Mouse (Mus musculus): Measurements from ENCODE around the gene Cux2.

Gene Cux2

DNA sequence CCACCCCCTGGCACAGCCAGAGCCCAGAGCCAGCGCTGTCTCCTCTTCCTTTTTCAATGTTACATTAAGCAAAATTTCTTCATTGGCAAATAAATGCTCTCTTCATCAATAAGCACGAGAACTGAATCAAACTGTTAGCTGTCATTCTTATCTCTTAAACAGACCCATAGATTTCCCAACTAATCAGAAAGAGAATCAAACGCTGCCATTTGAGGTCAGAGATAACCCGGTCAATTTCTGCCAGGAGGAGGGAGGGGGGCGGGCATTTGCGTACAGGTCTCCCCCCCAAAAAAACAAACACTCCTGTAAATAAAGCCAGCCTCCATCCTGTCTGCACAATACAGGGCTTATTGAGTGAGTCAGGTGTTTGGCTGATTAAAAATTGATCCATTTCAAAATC lies 33.2 kb downstream of the Cux2 start:
- DNase-seq (ENCODE audit: low spot score) = no peak

DNA sequence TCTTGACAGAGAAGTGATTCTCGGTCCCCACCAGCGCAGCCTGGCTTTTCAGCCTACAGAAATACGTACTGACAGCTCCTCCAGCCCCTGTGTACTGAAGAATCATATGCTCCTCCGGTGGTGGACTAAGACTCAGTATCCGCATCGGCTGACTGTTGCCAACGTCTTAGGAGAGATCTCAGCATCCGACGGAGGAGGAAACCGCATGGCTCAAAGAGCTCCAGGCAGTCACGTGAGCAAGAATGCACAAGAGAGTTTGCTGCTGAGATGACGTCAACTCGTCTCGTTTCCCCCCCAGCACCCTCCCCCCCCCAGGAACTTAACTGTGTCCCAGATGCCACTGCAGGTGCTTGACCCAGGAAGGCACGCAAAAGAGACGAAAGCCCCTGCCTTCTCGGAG lies 34.8 kb downstream of the Cux2 start:
- no peak for DNase-seq (ENCODE audit: low spot score)

DNA sequence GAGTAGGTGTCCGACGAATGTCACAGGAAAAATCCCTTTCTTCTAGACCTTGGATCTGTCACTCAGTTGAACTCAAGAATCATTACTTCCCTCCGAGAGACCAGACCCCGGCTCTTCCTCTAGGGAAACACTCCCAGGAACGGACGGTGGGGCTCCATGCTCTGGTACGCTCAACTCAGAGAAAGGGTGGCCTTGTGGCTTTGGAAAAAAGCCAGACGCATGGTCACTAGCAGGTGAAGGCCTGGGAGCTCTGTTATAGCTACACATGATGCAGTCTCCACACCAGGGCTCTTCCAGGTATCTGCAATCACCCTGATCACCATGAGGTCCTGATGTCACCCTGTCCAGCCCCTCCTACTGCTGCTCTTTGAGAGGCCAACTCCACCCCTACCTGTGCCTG lies 35.2 kb downstream of the Cux2 start:
- no peak for DNase-seq (ENCODE audit: low spot score)

DNA sequence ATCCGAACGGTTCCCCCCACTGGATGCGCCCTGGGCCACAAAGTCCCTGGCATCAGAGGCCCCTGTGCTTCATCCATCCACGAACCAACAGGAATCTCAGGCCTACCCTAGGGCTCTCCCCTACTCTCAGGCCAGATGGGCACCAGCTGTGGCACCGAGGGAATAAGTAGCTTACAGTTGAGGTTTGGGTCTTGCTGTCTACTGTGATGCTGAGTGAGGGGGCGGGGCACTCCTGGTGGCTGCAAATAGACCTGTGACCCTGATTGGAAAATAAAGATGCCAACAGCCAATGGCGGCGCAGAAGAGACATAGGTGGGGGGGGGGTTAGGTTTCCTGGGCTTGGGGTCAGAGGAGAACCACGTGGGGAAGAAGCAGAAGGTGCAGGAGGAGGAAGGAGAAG lies 38.6 kb downstream of the Cux2 start:
- peak; percentile 46 for DNase-seq (ENCODE audit: low spot score)

DNA sequence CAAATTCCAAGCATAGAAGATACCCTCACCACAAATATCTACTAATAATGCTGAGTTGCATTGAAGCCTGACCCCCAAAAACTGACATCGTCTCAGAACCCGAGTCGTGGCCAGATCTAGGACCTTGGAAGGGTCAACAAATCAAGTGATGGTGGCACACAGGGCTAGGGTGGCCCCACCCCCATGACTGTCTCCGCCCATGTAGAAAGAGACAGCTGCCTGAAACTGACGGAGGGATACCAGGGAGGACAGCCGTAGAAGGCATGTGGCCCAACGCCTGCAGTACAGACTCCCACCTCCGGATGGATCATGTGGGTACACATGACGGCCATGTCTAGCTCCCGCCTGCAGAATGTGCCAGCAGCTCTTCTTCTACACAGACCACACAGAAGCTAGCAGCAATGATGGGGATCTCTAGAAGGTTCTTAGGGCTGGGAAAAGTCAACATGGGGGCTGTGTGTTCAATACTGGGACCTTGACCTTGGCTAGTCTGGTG lies 41.9 kb downstream of the Cux2 start:
- DNase-seq (ENCODE audit: low spot score) = no peak

DNA sequence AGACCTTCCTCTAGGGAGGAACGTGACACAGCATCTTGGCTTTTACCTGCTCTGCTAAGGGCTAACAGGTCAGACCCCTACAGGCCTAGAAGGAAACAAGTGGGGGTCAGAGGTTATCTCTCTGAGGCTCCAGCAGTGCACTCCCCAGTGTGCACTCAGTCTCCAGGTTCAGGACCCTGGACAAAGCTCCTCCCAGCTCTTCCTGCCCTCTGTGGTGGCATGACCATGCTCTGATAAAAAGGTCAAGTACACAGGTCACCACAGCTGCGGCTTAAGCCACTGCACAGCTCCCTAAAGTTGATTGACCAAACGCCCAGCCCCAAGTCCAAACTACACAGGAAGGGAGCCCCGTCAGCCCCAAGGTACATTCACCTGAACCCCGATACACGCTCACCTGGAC lies 46.4 kb downstream of the Cux2 start:
- peak; percentile 59 for DNase-seq (ENCODE audit: low spot score)

DNA sequence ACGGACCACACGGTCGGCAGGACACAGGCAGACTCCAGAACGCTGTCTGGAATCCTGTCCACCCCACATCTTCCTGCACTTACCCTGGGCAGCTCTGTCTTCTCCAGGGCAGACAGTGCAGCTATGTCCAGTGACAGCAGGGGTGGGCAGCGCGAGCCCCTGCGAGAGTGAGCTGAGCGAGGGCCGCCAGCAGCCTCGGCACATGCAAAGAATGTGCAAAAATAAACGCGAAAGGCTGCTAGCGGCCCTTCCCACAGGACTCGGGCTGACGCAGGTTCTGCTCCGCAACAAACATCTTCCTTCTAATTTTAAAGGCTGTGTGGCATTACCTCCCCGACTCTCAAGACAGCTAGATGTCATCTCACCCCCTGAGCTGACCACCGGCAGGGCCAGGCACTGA lies 47.8 kb downstream of the Cux2 start:
- DNase-seq (ENCODE audit: low spot score) = no peak

DNA sequence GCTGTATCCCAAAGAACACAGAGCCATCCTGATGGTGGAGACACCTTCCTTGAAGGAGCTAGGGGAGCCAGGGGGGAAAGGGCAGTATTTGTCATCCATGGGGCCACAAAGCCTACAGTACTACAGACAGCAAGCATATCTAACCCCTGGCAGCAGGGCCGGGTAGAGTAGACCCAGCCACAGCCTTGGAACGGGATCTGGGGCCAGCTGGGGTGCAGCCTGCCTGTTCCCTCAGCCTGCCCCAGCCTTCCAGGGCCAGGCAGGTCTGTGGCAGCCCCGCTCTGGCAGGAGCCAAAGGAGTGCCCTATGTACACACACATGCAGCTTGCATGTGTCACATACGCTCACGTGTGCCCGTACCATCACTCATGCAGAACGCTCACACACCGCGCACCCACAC lies 48.6 kb downstream of the Cux2 start:
- DNase-seq (ENCODE audit: low spot score) = no peak

DNA sequence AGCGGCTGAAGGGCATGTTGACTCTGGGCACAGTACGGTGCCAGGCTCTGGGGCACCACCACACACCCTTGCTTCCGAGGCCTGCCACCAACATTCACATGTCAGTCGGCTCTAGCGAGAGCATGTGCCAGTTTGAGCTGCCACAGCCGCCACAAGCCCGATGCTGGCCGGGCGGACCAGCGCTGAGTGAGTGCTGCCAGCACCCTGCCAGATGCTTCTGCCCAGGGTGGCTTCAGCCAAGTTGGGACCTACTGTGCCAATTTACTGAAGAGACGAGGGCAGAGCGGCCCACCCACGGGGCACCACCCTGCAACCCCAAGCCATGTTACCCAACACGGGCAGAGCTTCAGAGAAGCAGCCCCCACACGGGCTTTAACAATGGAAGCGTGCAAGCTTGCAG lies 49.5 kb downstream of the Cux2 start:
- DNase-seq (ENCODE audit: low spot score) = no peak

DNA sequence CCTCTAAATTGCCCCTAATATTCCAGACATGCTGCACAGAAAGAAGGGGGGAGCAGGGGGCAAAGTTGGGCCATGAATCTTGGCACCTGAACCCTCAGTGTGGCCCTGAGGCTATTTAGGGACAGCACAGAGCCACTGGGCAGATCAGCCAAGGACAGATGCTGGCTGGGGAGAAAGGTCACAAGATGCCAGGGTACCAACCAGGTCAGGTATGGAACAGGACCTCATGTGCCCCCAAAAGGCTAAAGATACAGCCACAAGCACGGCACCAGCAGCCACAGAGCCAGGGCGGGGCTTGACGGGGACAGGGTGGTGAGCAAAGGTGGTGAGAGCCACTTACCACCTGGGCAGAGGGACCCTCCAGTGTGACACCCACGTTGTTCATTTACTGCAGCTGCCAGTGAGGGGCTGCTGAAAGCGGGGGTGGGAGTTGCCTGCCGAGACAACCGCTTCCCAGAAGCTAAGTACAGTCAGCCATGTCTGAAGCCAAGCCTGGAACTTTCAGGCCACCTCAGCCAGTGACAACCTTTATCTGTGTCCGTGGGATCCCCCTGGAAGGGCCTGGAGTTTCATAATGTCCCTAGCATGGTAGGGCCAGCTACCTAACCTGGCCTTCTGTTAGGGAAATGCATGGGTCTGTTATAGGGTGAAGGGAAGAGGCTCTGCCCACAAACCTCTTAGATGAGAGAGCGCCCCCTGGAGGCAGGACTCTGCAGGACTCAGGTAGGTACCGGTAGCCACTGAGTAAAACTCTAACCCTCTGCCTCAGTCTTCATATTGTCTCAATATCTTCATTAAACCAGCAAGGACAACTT lies 50.7 kb downstream of the Cux2 start:
- DNase-seq (ENCODE audit: low spot score) = peak; percentile 75

DNA sequence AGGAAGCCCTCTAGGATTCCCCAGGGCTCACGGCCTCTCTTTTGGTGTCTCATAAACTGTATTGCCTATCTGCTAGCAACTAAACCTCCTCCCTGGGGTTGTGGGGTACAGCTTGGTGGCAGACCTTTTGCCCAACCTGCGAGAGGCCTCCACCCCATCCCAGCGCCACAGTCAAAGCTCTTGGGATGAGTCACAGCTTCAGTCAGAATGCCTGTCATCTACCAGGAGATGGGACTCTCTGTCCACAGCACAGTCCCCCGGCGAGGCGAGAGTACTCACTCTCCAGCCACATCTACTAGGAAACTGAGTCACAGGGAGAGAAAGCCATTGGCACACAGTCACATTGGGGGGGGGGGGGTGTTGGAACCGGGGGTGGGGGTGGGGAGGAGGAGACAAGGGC lies 51.6 kb downstream of the Cux2 start:
- no peak for DNase-seq (ENCODE audit: low spot score)

DNA sequence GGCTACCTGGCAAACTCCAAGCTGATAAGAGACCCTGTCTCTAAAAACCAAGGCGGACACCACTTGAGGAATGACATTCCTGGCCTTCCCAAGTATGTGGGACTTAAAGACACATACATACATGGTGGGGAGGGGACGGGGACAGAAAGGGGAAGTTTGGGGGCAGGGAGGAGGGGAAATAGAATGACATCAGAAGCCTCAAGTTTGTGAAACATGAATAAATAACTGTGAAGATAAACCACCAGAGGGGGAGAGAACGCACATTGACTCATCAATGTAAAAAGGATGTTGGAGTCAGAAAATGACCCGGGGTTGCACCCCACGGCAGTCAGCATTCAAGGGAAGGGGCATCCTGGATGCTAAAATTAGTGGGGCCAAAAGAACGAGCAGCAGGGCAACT lies 53.2 kb downstream of the Cux2 start:
- no peak for DNase-seq (ENCODE audit: low spot score)

DNA sequence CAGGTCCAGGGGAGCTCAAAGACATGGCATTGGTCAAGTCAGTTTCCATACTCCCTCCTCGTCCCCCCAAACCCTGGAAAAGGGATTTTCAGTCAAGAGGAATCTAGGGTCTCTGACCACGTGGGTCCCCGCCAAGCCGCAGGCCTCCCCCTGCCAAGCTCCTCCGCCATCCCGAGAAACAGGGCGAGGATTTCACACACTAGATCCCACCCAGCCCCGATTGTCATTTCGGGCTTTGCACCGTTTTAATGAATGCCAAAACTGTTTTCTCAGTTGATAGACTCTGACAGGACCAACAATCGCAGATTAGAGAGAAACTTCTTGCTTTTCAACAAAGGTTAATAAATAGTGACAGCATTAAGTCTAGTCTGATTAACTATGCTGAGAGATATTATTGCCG lies 55.1 kb downstream of the Cux2 start:
- DNase-seq (ENCODE audit: low spot score) = no peak

DNA sequence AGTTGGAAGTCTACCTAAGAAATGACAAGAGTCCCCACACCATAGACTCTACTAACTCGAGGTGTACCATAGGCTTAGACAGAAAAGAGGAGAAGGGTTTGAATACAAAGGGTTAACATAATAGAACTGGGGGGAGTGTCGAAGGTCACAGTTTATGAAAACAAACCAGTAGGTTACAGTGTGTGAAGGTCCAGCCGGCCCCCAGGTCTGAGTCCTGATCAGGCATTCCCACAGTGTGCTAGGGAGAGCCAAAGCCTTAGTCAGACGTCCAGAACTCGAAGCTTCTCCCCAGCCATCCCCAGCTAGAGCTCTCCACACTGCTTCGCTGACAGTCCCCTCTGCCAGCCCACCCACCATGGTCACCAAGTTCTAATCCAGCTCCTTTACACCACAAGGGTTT lies 58.0 kb downstream of the Cux2 start:
- DNase-seq (ENCODE audit: low spot score) = peak; percentile 58

DNA sequence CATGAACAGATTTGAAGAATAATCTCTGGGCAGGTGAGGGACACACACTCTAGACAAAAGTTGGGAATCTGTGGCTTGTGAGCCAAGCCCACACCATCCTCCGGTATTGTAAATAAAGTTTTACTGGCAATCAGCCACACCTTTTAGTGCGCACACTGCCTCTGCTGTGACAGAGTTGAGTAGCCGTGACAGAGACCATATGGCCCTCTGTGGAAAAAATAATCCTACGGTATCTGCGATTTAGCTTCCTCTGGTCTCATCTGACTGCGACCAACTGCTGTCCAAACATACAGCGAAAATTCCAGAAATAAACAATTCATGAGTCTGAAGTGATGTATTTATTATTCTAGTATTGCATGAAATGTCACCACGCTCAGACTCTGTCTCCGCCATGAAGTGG lies 64.0 kb downstream of the Cux2 start:
- DNase-seq (ENCODE audit: low spot score) = no peak

DNA sequence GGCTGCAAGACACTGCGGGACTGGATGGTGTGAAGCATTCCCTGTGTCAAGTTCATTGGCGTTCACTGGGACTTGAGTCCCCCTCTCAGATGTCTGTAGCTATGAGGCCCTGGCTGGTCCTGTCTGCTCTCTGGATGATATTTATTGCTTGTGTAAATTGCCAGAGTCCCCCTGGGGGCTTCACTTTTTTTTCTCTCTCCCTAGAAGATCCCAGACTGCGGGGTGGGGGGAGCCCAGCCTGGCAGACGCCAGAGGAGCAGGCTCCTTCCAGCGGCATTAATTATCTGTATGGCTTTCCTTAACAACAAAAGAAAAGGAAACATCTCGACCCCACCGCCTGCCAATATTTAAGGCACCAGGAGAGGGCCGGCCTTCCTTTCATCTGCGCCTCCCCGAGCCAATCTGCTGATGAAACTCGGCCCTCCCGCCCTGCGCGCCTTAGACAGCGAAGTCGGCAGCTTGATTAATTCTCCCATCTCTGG lies 68.2 kb downstream of the Cux2 start:
- DNase-seq (ENCODE audit: low spot score) = peak; percentile 78

DNA sequence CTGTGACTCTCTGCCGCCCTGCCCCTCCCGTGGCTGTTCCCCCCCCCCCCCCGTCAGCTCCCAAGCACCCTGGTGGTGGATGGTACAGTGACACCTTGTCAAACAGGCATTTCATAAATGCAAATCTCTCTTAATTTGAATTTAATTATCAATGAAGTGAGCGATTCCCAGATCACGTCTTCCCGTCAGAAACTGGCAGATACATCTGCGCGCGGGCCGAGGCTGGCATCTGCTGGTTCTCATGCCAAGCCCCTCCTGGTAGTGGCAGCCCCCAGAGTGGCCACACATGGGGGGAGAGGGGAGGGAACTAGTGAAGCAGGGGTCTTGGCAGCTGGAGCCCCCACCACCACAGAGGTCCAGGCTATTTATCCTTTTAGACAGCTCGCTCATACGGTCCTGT lies 73.6 kb downstream of the Cux2 start:
- DNase-seq (ENCODE audit: low spot score) = no peak

DNA sequence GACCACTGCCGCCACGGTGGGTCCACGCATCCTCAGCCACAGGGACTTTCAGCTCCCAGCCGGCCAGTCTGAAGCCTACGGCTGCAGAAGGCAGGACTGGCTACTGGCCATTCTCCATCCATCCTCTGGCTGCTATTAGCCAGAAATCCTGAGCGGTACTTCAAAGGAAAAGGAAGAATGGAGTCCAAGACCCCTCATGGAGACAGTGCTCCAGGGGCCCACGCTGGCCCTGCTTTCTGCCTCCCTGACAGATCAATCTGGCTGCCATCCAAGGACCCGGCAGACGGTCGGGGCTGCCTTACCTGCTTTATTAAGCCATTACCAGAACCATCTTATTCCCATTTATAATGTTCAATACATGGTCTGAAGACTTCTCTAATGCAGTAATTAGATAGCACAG lies 76.4 kb downstream of the Cux2 start:
- DNase-seq (ENCODE audit: low spot score) = no peak

DNA sequence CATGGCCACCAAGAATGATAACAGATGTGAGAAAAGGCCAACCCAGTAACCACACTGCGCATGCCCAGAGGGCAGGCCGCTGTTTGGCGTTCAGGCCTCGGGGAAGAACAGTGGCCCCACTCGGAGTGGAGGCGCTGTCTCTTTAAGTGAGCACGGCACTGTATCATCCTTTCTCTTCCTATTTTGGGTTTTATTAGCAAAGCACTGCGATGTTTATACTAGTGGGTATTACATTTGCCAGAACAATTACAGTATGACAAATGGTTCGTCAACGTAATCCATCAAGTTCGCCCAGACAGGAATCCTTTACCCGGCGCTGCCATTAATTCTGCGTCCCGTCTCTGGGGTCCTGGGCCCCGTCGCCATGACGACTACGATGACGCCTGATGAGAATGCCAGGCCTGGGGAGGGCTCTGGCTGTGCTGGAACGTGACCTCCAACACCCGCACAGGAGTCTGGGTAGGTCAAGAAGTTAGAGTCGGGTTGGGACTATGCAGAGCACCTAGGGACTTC lies 77.2 kb downstream of the Cux2 start:
- peak; percentile 88 for DNase-seq (ENCODE audit: low spot score)

DNA sequence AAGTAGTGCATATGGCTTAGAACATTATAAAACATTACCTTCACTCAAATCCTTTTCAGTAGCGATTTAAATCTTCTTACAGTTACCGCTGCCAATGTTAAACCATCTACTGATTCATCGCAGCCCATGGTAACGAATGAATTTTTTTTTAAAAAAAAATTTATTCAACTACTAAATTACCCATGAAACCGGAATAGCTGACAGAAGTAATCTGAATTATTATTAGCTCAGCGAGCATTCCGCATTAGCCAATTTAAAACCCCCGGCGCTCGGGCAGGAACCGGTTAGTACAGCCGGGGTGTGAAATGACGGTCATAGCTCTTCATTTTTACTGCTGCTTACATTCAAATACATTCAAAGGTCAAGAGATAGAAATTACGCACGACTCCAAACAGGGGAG lies 80.9 kb downstream of the Cux2 start:
- DNase-seq (ENCODE audit: low spot score) = no peak

DNA sequence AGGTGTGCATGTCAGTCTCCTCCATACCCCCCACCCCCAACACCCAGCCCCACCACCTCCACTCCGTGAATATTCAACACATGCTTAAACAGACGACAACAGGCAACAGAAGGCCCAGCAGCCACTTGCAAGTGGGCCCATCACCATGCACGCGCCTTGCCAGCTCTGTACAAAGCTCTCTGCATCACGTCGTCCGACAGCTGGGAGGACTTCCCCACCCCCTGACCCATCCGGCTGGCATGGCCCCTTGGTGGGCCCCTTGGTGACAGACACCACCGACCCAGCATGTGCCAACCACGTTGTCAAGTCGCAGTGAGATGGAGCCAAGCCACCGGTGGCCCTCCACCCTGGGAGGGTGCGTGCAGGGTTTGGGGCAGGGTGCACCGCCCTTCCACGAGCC lies 81.5 kb downstream of the Cux2 start:
- no peak for DNase-seq (ENCODE audit: low spot score)

DNA sequence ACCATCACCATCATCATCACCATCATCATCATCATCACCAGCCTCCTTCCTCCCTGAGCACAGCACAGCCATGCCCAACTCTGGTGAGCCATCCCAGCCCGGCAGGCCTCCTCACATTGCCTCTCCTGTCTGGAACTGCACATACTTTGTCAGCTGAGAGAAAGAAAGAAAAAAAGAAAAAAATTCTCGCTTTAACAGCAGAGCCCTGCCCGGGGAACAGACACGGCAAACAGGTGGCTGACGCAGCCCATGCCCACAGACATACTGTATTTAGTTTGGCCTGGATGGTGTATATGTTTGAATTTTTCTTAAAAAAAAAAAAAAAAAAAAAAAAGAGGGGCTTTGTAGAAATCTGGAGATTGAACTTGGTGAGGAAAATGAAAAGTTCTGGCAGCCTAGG lies 82.4 kb downstream of the Cux2 start:
- no peak for DNase-seq (ENCODE audit: low spot score)

DNA sequence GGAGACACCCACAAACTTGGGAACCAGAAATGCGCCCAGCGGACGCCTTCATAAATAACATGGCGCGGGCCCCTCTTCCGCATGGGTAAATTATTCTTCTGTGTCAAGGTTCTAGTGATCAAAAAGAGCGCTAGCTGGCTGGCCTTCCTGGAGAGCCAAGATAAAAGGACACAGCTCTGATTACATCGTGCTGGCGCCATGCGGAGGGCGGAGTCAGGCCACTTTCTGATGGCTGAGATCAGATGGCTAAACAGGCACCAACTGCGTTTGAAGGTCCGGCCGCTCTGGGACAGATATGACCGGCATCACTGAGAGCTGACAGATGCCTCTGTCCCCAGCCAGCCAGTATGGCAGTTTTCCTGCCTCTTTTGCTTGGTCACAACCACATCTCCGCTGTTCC lies 83.0 kb downstream of the Cux2 start:
- peak; percentile 77 for DNase-seq (ENCODE audit: low spot score)

DNA sequence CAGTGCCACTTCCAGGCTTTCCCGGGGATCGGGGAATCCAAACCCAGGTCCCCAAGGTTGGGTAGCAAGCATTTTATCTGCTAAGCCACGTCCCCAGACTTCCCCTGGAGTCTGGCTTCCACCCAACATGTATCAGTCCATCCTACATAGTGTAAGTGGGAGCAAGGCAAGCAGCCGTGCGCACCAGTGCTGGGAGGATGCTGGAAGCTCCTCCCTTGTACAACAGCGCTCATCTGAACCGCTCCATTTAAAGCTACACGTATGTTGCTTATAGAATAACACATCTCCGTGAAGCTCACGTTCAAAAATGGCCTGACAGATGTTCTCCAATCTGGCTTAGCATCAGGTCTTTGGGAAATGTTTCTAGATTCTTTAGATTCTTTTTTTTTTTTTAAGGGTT lies 86.9 kb downstream of the Cux2 start:
- DNase-seq (ENCODE audit: low spot score) = no peak
